Mouse (Mus musculus) adrenal gland (tissue): ENCODE measurements around the gene Il25.

Experiments
- intact Hi-C: fragments of 180-260 bp; cut with DNase I; formaldehyde crosslinking; loops from one replicate; pipeline ENCODE4 v1.15.1; 2025
- long read RNA-seq, 2 experiments: library from polyadenylated mRNA; unstranded; transcript quantifications; one replicate each; pipeline ENCODE4 v2.0.0; 2020; ENCODE audit warnings: borderline replicate concordance in 1 of 2; ENCODE audit not compliant: insufficient replicate concordance in 1 of 2

Gene Il25
- long read RNA-seq, experiment 1, result 0 reads
- long read RNA-seq, experiment 2, result 0 reads

- intact Hi-C loops, result no loop called here
Measured at GRCm38 (mm10) chr14:54932645-54933150, at the start of gene Il25. Gene Il25 (plus strand): TSS chr14:54932695.

DNA sequence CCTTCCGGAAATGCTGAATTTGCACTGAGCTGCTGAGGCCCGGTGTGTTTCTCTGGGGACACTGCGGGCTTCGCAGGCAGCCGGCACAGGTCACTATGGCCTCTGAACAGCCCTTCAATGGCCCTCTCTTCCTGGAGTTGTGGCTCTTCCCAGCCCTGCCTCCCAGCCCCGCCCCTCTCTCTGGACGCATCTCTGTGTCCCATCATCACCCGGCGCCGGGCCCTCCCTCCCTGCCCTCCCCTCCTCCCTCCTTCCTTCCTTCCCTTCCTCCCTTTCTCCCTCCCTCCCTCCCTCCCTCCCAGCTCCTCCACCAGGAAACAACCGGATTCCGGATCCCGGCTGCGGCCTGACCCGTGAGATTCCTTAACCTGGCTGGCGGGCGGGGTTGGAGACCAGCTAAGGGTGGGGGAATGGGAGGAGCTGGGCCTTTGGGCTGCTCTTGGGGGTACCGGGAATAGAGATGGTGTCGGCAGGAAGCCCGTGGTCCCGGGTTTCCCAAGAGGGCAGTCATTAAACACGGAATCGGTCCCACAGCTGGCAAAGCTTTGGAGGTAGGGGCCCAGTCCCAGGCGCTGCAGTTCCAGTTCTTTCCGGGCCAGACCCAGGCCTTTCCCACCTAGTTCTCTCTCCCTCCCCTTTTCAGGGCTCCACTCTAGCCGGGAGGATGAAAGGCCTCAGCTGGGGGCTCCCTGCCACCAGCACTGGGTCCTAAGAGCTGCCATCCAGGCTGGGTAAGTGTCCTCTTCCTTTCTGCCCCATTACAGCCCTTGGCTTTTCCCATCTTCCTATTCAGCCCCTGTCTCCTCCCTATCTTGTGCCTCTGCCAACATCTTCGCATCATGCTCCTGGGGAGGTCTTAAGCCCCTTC is 49.1 kb upstream of the Il25 start, which contains the start of the genes Bcl2l2 and Gm20521:
Gene Bcl2l2, plus strand, starts transcription at position 224 of the 868 bp plus-strand sequence.
Gene Gm20521, plus strand, starts transcription at position 288 of the 868 bp plus-strand sequence.
- intact Hi-C loops, result no loop called here

DNA sequence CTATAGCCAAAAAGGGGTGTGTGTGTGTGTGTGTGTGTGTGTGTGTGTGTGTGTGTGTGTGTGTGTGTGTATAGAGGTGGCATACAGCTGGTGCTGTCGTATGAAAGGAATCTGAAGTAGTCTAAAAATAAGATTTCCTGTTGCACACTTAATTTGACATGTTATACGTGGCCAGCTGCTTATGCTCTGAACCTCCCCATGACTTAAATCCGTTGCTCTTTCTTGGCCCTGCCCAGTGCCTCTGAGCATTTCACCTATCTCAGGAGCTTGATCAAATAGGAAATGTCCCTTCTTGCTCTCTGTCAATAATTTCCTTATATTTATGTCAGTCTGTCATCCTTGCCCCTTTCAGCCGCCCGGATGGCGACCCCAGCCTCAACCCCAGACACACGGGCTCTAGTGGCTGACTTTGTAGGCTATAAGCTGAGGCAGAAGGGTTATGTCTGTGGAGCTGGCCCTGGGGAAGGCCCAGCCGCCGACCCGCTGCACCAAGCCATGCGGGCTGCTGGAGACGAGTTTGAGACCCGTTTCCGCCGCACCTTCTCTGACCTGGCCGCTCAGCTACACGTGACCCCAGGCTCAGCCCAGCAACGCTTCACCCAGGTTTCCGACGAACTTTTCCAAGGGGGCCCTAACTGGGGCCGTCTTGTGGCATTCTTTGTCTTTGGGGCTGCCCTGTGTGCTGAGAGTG is 48.3 kb upstream of the Il25 start:
- intact Hi-C loops, result no loop called here

DNA sequence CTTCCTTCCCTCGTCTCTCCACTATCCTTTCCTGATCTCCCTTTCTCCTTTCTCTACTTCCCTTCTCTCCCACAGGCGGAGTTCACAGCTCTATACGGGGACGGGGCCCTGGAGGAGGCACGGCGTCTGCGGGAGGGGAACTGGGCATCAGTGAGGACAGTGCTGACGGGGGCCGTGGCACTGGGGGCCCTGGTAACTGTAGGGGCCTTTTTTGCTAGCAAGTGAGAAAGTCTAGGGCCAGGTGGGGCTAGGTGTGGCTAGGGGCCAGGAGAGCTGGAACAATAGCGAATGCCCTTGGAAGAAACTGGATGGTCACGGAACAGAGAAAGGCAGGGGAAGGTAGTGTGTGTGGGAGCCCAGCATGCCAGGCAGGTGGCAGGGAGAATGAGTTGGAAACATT is 47.2 kb upstream of the Il25 start:
- intact Hi-C loops, result no loop called here

- intact Hi-C loops, result loop anchor here (10.0 kb wide), 1 partner anchor 203 kb away; the partner anchor contains the start of genes Thtpa and Zfhx2
Measured at GRCm38 (mm10) chr14:54892200-54892599, 40.3 kb upstream of the Il25 start, which contains the start of gene Pabpn1. Gene Pabpn1 (plus strand): TSS chr14:54892500.

DNA sequence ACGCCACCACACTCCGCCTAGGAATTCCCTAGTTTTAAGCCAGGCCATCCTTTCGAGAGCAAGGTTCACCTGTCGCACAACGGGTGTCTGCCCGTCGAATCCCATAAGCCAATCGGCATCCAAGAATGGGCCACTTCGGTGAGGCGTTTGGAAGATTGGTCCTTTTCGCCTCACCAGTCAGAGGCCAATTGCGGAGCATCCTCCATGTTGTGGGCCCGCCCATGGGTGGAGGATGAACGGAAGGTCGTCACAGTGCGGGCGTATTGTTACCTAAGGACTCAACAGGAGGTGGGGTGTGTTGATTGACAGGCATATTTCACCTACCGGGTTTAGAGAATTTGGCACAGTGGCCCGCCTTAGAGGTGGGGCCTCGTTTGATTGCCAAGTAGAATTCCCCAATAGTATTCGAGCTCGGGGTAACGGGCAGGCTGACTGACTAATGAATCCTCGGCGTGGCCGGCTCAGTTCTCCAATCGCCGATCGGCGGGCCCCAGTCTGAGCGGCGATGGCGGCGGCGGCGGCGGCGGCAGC is 38.8 kb upstream of the Il25 start:
- intact Hi-C loops, result loop anchor here (2.0 to 10.0 kb wide), 2 partner anchors 121 to 201 kb away; partner anchors contain the start of genes Ngdn, Thtpa and Zfhx2

DNA sequence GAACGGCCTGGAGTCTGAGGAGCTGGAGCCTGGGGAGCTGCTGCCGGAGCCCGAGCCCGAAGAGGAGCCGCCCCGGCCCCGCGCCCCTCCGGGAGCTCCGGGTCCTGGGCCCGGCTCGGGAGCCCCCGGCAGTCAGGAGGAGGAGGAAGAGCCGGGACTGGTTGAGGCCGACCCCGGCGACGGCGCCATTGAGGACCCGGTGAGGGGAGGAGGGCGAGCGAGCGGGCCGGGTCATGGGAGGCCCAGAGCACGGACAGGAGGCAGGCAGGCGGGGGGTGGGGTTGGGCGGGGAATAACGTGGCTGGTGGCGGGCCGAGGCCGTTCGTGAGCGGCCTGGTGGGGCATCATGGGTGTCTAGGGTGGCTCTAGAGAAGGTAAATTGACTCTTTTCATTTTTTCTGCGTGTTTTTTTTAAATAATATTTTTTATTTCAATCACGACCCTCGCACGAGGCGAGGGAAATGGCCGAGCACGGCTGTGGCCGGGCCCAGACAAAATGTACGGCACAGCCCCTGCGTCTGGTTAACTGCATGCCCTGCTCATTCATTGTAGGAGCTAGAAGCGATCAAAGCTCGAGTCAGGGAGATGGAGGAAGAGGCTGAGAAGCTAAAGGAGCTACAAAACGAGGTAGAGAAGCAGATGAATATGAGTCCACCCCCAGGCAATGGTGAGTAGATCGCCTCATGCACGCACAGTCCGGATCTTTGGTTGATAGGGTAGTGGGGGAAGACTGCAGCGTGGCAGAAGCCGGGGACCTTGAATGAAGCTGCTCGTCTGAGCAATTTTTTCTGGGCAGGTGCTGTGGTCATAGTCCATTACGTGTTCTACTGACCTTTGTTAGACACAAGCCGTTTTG is 38.0 kb upstream of the Il25 start:
- intact Hi-C loops, result loop anchor here (2.0 to 10.0 kb wide), 2 partner anchors 120 to 200 kb away; partner anchors contain the start of genes Ngdn, Thtpa and Zfhx2

- intact Hi-C loops, result loop anchor here (10.0 kb wide), 1 partner anchor 197 kb away; the partner anchor contains the start of genes Thtpa and Zfhx2
Measured at GRCm38 (mm10) chr14:54897445-54897844, 35.0 kb upstream of the Il25 start.

- intact Hi-C loops, result loop anchor here (2.0 kb wide), 1 partner anchor 40 kb away; no protein-coding TSS in a partner anchor
Measured at GRCm38 (mm10) chr14:54900383-54900782, 32.1 kb upstream of the Il25 start.

DNA sequence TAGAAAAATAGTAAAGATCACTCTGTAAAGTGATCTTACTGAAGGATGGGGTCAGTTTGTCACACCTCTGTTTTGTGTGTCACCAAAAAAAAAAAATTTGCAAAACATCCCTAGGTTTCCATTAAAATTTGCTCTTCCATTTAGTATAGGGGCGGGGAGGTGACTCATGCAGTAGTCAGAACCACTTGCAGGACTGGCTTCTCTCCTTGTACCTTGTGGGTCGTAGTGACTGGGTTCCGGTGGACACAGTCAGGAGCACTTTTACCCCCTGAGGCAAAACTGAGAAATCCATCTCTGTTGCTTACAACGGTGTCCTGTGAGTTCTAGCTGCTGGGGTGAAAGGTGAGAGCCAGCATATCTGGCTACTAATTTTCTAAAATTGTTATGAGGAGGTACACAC is 28.9 kb upstream of the Il25 start:
- intact Hi-C loops, result no loop called here

GRCm38 (mm10) chr14:54908682-54909081 is 23.8 kb upstream of the Il25 start:
- intact Hi-C loops, result no loop called here

DNA sequence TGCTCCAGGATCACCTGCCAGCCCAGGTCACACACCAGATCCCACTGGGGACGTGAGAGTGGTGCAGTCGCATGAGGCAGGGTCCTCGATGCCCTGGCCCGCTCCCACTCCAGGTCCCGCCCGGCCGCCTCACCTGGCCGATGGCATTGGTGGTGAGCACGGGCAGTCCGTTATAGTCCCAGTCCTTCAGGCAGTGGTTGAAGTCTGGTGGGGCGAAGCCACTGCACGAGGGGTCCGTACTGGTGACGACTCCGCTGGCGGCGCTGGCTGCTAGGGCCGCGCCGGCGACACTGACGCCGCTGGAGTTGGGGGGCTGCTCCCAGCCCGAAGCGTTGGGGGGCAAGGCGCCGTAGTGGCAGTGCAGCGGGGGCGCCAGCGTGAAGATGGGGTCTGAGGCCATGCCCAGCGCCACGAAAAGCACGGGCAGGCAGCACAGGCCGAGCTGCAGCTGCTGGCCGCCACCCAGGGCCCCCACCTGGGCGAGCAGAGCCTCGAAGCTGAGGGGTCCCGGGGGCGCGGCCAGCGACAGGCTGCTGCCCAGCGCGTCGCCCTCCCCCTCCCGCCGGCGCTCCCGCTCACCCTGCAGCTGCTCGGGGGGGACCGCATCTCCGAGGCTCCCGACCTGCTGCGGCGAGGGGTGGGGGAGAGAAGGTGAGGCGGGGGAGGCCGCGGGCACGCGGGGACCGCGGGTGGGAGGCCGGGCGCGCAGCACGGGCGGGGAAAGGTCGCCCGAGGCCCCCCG is 20.2 kb upstream of the Il25 start:
- intact Hi-C loops, result no loop called here

DNA sequence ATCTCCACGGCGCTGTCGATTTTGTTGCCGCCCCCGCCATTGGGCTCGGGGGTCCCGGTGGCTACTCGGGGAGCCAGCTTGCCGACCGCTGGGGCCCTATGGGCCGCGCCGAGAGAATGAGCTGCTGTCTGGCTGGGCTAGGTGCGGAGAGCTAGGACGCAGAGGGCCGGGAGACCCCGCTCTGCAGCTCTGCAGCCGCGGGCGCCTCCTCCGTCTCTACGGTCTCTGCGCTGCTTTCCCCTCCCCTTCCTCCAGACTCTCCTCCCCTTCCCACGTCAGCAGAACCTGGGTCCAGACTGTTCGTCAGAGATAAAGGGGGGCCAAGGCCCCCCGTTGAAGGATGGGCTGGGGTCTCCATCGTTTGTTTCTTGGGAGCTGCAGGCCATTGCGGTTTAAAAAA is 19.6 kb upstream of the Il25 start, which contains the start of gene Slc22a17:
Gene Slc22a17, minus strand, starts transcription at position 247 of the 400 bp plus-strand sequence.
- intact Hi-C loops, result no loop called here

DNA sequence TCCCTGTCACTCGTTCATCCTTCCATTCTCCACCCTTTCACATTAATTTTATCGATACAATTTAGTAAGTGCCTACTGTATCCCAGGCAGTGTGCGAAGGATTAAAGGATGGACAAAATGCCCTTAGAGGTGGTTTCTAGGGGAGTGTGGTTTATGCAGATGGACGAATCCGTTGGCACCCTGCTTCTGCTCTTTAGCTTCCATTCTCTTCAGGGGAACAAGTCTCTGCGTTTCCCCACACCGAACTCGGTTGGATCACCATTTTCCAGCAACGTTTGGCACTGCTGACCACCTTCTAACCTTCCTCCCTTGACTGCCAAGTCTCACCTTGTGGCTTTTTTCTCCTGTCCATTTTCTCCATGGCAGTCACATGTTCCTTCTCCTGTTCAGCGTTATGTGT is 19.2 kb upstream of the Il25 start:
- intact Hi-C loops, result no loop called here

- intact Hi-C loops, result no loop called here
Measured at GRCm38 (mm10) chr14:54920076-54920685, 12.3 kb upstream of the Il25 start.

GRCm38 (mm10) chr14:54924641-54925348 is 7.7 kb upstream of the Il25 start:
- intact Hi-C loops, result no loop called here

GRCm38 (mm10) chr14:54925349-54926342 is 6.8 kb upstream of the Il25 start, which contains the start of gene Efs:
Gene Efs (minus strand): TSS chr14:54926126.
- intact Hi-C loops, result no loop called here
